Mouse (Mus musculus): ENCODE results near the gene Ano9.

Gene Ano9

GRCm38 (mm10) chr7:141099911-141100691 lies 17.5 kb downstream of the Ano9 start, which contains the start of gene Sigirr:
TSS of gene Sigirr (minus strand) at chr7:141100572.
- no peak for DNase-seq

GRCm38 (mm10) chr7:141097177-141097576 lies 20.4 kb downstream of the Ano9 start:
- DNase-seq: no peak

- DNase-seq: no peak
Observed at GRCm38 (mm10) chr7:141096649-141097056, 21.0 kb downstream of the Ano9 start.

- DNase-seq: no peak
Observed at GRCm38 (mm10) chr7:141096021-141096420, 21.6 kb downstream of the Ano9 start.

GRCm38 (mm10) chr7:141094487-141095205 lies 23.0 kb downstream of the Ano9 start:
- no peak for DNase-seq

GRCm38 (mm10) chr7:141093950-141094349 lies 23.7 kb downstream of the Ano9 start:
- DNase-seq: no peak

- peak; percentile 78 for DNase-seq
Observed at GRCm38 (mm10) chr7:141092051-141092735, 25.4 kb downstream of the Ano9 start.

GRCm38 (mm10) chr7:141090228-141090627 lies 27.4 kb downstream of the Ano9 start:
- DNase-seq: no peak

GRCm38 (mm10) chr7:141088473-141088872 lies 29.1 kb downstream of the Ano9 start:
- no peak for DNase-seq

GRCm38 (mm10) chr7:141087894-141088293 lies 29.7 kb downstream of the Ano9 start:
- no peak for DNase-seq

GRCm38 (mm10) chr7:141079481-141080449 lies 37.8 kb downstream of the Ano9 start:
- no peak for DNase-seq

- no peak for DNase-seq
Observed at GRCm38 (mm10) chr7:141078876-141079275, 38.7 kb downstream of the Ano9 start.

GRCm38 (mm10) chr7:141077841-141078240 lies 39.8 kb downstream of the Ano9 start, which contains the start of gene Pkp3:
TSS of gene Pkp3 (plus strand) at chr7:141078218.
- DNase-seq: no peak

GRCm38 (mm10) chr7:141073782-141074181 lies 43.8 kb downstream of the Ano9 start:
- no peak for DNase-seq

GRCm38 (mm10) chr7:141072017-141072745 lies 45.4 kb downstream of the Ano9 start:
- DNase-seq: no peak

GRCm38 (mm10) chr7:141070058-141070862 lies 47.3 kb downstream of the Ano9 start:
- DNase-seq: peak; percentile 57

- DNase-seq: no peak
Observed at GRCm38 (mm10) chr7:141068351-141068750, 49.3 kb downstream of the Ano9 start.

- no peak for DNase-seq
Observed at GRCm38 (mm10) chr7:141064576-141064975, 53.0 kb downstream of the Ano9 start.

- DNase-seq: no peak
Observed at GRCm38 (mm10) chr7:141064175-141064574, 53.4 kb downstream of the Ano9 start.

GRCm38 (mm10) chr7:141063353-141063752 lies 54.3 kb downstream of the Ano9 start:
- no peak for DNase-seq

- peak; percentile 80 for DNase-seq
Observed at GRCm38 (mm10) chr7:141062525-141062924, 55.1 kb downstream of the Ano9 start.
